Mouse (Mus musculus) spleen, adult 2 months (tissue): ENCODE data around the gene Skp2.

Experiments used
- CTCF ChIP-seq: fragments of 200-500 bp; IDR thresholded peaks from 2 replicates; pipeline ENCODE4 v1.5.1; 2011; ENCODE audit warnings: mild to moderate bottlenecking, inconsistent platforms; ENCODE audit not compliant: insufficient read depth, insufficient read length, insufficient replicate concordance; ENCODE audit errors: extremely low read depth
- POLR2A ChIP-seq: fragments of 200-500 bp; IDR thresholded peaks from 2 replicates; pipeline ENCODE4 v1.6.1; 2011; ENCODE audit warnings: low read depth, low read length, inconsistent platforms

GRCm38 (mm10) chr15:9073067-9073608 lies 82.1 kb downstream of the Skp2 start:
- TF ChIP-seq CTCF: no peak
- no peak for TF ChIP-seq POLR2A
